Mouse (Mus musculus) heart, embryonic 14.5 days (tissue): ENCODE measurements around the gene Ftcd. TPM values are rescaled to one million over a fixed set of nuclear protein-coding genes. Genes with fewer than 3 reads are reported as not detected.

Source experiments
- ATAC-seq: fragments of 200-750 bp; cut with Nextera tagmentation; 2 replicates; pipeline ENCODE4 v1.8.0; 2017; ENCODE audit warnings: low read depth, moderate TSS enrichment; ENCODE audit not compliant: insufficient number of reproducible peaks, insufficient read depth, low FRiP score
- H3K27ac ChIP-seq, 2 experiments: fragments of 200-500 bp in 1 of 2; fragments of 300-500 bp in 1 of 2; sonication (generic) in 1 of 2; replicated peaks in 1 of 2; 2 replicates each; pipeline ENCODE4 v1.5.1; 2012 to 2014; ENCODE audit warnings: low read depth in 2 of 2, low read length in 2 of 2, control low read depth in 1 of 2, mild to moderate bottlenecking in 1 of 2, mixed read lengths in 1 of 2; ENCODE audit not compliant: control insufficient read depth in 1 of 2, insufficient read depth in 1 of 2
- H3K27me3 ChIP-seq: fragments of 300-500 bp; sonication (generic); 2 replicates; pipeline ENCODE4 v1.6.1; 2014; ENCODE audit warnings: mild to moderate bottlenecking, low read length, control low read depth; ENCODE audit not compliant: control insufficient read depth, insufficient read depth
- H3K36me3 ChIP-seq: fragments of 300-500 bp; sonication (generic); 2 replicates; pipeline ENCODE4 v1.6.1; 2014; ENCODE audit warnings: mild to moderate bottlenecking, control low read depth, low read length, mixed read lengths; ENCODE audit not compliant: control insufficient read depth, insufficient read depth
- H3K4me1 ChIP-seq, 2 experiments: fragments of 200-500 bp in 1 of 2; fragments of 300-500 bp in 1 of 2; sonication (generic) in 1 of 2; 2 replicates each; pipeline ENCODE4 v1.6.1; 2012 to 2014; ENCODE audit warnings: low read length in 2 of 2, control low read depth in 1 of 2, mixed read lengths in 1 of 2; ENCODE audit not compliant: control insufficient read depth in 2 of 2, insufficient read depth in 2 of 2
- H3K4me2 ChIP-seq: fragments of 300-500 bp; sonication (generic); 2 replicates; pipeline ENCODE4 v1.6.1; 2014; ENCODE audit warnings: mild to moderate bottlenecking, low read length
- H3K4me3 ChIP-seq, 2 experiments: fragments of 200-500 bp in 1 of 2; fragments of 300-500 bp in 1 of 2; sonication (generic) in 1 of 2; 2 replicates each; pipeline ENCODE4 v1.5.1; 2012 to 2014; ENCODE audit warnings: low read length in 2 of 2, mild to moderate bottlenecking in 2 of 2, control low read depth in 1 of 2, low read depth in 1 of 2, moderate library complexity in 1 of 2; ENCODE audit not compliant: control insufficient read depth in 1 of 2, insufficient read depth in 1 of 2
- H3K9ac ChIP-seq: fragments of 300-500 bp; sonication (generic); 2 replicates; pipeline ENCODE4 v1.6.1; 2014; ENCODE audit warnings: mild to moderate bottlenecking, low read length
- H3K9me3 ChIP-seq: fragments of 300-500 bp; sonication (generic); 2 replicates; pipeline ENCODE4 v1.6.1; 2016; ENCODE audit warnings: low read length, control low read depth; ENCODE audit not compliant: control insufficient read depth
- WGBS: fragments of 180-500 bp; shearing (Covaris S2); extraction: QIAGEN DNeasy Blood & Tissue Kit; methylation state at CpG from one replicate; pipeline ENCODE4 v1.1.7; 2014; 5-methylcytosine and 5-hydroxymethylcytosine counted together
- polyA plus RNA-seq: library from polyadenylated mRNA; unstranded; fragments of >200 nt; fragmentation: Nextera tagmentation; extraction: Ambion mirVana; gene quantifications from 2 replicates; pipeline ENCODE4 v1.2.1, GENCODE M21; 2014

Gene Ftcd
- polyA plus RNA-seq, 1 experiment from 2014 or later: 2.4 TPM

DNA sequence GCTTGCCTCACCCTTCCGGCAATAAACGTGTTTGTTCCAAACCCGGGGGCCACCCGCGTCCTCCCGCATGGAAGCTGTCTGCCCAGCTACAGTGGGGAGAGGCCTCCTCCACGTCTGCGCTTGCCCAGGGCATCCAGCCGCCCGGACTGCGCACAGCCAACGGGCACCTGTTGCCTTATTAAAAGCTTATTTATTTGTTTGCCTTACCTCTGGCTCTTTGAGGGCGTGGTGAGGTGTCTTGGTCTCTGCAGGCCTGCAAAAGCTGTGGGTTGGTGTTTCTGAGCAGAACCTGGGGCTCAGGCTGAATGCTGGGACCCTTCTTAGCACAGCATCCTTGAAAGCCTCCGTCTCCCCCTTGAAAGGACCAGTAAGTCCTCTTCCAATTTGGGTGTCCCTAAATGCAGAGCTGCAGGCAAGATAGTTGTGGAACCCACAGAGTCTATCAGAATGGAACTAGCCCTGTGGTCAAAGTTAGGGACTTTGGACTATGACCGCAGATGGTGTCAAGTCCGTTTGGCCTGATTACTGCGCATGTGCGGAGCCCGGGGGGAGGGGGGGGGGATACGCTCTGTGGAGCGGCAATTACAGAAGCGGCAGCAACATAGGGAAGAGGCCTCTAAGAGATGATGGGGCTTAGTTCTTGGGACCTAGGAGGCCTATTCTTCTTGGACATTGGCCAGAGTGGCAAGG is 5.3 kb upstream of the Ftcd start:
- peaks cover 0 to 2% of the 10 kb centered on the region in 2 experiments; a peak in 1 of 4 replicates for H3K4me1 ChIP-seq
- no peak overlapping the region for H3K9ac ChIP-seq
- no peak overlapping the region for H3K27ac ChIP-seq
- no peaks in the 10 kb centered on the region for H3K27me3 ChIP-seq
- H3K4me2 ChIP-seq: no peak overlapping the region
- no peaks in the 10 kb centered on the region for H3K36me3 ChIP-seq
- H3K4me3 ChIP-seq: no peak overlapping the region
- no peak for ATAC-seq
- no peaks in the 10 kb centered on the region for H3K9me3 ChIP-seq
- WGBS: 94% methylated on average over 22 of the region's 22 CpGs

DNA sequence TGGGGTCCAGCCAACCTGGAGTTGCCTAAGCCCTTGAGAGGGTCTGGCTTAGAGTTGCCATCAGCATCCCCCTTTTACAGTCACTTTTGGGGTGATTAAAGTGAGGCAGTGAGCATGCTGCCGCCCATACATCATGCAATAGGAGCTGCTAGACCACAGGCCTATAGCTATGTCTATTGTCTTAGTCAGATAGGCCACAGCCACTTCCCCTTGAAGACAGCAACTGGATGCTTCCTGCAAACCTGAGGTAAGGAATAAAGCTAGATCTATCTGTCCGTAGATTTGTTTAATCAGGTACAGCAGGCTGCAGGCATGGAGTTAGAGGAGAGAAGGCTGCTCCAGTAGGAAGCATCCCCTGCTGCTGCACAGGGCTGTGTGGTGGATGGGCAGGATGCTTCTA is 4.4 kb upstream of the Ftcd start:
- no peak overlapping the region for H3K4me2 ChIP-seq
- no peak overlapping the region for H3K9ac ChIP-seq
- no peak overlapping the region for H3K27ac ChIP-seq
- no peak for ATAC-seq
- peaks cover 0 to 2% of the 10 kb centered on the region in 2 experiments; a peak in 1 of 4 replicates for H3K4me1 ChIP-seq
- 55% methylated on average over 2 of the region's 2 CpGs for WGBS
- H3K36me3 ChIP-seq: no peaks in the 10 kb centered on the region
- H3K9me3 ChIP-seq: no peaks in the 10 kb centered on the region
- H3K27me3 ChIP-seq: no peaks in the 10 kb centered on the region
- no peak overlapping the region for H3K4me3 ChIP-seq

DNA sequence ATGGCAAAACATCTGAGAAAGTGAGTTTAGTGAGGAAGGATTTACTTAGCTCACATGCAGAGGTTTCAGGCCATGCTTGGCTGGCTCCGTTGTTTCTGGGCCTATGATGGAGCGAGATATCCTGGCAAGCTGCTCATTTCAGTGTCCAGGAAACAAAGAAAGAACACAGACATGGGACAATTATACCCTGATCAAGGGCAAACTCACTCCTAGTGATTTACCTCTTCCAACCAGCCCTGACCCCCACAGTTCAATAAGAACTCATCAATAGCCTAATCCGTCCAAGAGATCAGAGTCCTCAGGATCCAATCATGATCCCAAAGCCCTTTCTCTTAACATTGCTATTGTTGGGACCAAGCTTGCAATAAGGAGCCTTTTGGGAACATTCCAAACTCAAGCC is 3.3 kb upstream of the Ftcd start:
- Histone ChIP-seq H3K4me1 (peaks cover 0 to 2% of the 10 kb centered on the region in 2 experiments; a peak in 1 of 4 replicates), H3K27me3 (no peaks in the 10 kb centered on the region), H3K27ac (no peak overlapping the region), H3K4me3 (no peak overlapping the region), H3K9ac (no peak overlapping the region), H3K36me3 (no peaks in the 10 kb centered on the region), H3K4me2 (no peak overlapping the region), H3K9me3 (no peaks in the 10 kb centered on the region)
- no peak for ATAC-seq
- 78% methylated on average over 3 of the region's 3 CpGs for WGBS

DNA sequence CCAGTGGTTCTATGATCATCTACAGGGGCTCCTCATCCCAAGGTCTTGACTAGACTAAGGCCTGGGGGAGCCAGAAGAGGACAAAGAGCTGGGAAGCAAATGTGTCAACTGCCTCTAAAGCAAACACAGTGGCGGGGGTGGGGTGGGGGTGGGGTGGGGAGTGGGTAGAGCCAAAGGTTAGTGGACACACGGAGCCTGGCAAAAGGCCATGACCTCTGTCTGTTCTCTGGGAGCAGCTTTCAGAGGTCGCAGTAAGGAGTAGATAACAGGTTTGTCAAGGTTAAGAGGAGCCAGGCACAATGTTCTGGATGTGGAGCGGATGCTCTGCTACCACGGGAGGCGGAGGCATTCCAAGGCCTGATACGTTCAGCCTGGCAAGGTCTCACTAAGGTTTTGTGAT is 1.5 kb downstream of the Ftcd start:
- no peak for ATAC-seq
- Histone ChIP-seq H3K9me3 (no peaks in the 10 kb centered on the region), H3K4me2 (no peak overlapping the region), H3K27me3 (no peaks in the 10 kb centered on the region), H3K27ac (no peak overlapping the region), H3K4me3 (no peak overlapping the region), H3K9ac (no peak overlapping the region), H3K36me3 (no peaks in the 10 kb centered on the region), H3K4me1 (no peaks in the 10 kb centered on the region)
- WGBS: 50% methylated on average over 7 of the region's 7 CpGs

DNA sequence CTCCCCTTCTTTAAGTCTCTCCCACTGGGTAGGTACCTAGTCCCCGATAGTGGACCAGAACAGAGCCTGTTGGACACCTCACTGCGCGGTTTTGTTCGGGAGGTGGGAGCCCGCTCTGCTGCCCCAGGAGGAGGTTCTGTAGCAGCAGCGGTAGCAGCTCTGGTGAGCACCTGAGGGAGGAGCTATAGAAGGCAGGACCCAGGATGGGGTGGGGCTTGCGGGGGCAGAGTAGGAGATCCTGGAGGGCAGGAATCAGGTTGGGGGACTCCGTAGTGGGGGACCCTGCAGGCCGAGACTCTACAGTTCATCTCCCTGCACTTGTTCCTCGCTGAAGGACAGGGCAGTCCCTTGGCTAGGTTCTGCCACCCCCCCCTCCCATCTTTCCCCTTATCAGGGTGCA is 8.7 kb downstream of the Ftcd start:
- Histone ChIP-seq H3K27me3 (no peaks in the 10 kb centered on the region), H3K27ac (peak overlapping the region; percentile 57 to 69; a peak in 3 of 4 replicates), H3K4me1 (peaks cover 23 to 25% of the 10 kb centered on the region in 2 experiments), H3K36me3 (no peaks in the 10 kb centered on the region), H3K9ac (peak overlapping the region; percentile 42), H3K9me3 (no peaks in the 10 kb centered on the region), H3K4me2 (peak overlapping the region; percentile 51), H3K4me3 (peak overlapping the region; percentile 12 to 28; a peak in 3 of 4 replicates)
- 0 out of 2 replicates have a peak, but pooled peaks have one; percentile 38 for ATAC-seq
- WGBS: 12% methylated on average over 10 of the region's 10 CpGs

DNA sequence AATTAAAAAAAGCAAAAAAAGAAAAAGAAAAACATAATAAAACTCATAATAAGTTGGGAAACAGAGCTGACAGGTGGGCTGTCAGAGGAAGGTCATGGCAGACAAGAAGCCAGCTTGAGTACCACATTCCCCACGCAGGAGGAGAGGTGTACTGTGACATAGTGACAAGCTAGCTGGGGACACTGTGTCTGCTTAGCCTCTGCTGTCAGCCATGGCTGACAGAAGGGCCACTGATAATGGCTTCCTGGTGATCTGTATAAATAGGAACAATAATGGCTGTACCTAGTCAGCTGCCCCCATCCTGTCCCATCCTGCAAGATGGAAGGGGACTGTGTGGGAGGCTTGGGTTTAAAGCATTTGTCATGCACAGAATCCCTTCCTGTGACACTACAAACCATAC is 10.7 kb downstream of the Ftcd start:
- no peaks in the 10 kb centered on the region for H3K9me3 ChIP-seq
- WGBS: 7% methylated on average over 1 of the region's 1 CpGs
- H3K4me2 ChIP-seq: peak overlapping the region; percentile 4; the same call in 1 of the 2 replicates
- H3K9ac ChIP-seq: no peak overlapping the region
- H3K4me3 ChIP-seq: no peak overlapping the region
- H3K27ac ChIP-seq: peak overlapping the region; percentile 71 to 84
- H3K4me1 ChIP-seq: peaks cover 23 to 36% of the 10 kb centered on the region in 2 experiments
- H3K27me3 ChIP-seq: no peaks in the 10 kb centered on the region
- ATAC-seq: peak; percentile 76; the same call in 1 of the 2 replicates
- no peaks in the 10 kb centered on the region for H3K36me3 ChIP-seq

DNA sequence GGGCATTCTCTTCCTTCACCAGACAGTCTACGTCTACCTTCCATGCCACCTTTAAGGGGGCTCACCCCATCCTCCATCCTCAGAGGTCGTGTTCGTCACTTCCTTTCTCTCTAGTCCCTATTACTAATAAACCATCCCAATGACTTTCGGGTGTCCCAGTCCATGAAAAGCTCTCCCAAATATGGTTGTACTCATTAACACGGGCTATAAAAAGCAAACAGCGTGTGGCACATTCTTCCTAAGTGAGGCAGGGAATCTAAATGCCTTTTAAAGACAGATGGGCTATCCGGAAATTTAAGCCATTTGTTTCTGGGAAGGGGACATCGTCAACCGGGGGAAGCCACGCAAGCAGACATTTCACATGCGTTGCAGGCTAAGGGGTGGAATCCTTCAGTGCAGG is 14.7 kb downstream of the Ftcd start:
- Histone ChIP-seq H3K4me1 (peaks cover 9 to 21% of the 10 kb centered on the region in 2 experiments; a peak in 3 of 4 replicates), H3K4me2 (no peak overlapping the region), H3K4me3 (no peak overlapping the region), H3K9me3 (no peaks in the 10 kb centered on the region), H3K9ac (no peak overlapping the region), H3K27me3 (no peaks in the 10 kb centered on the region), H3K36me3 (no peaks in the 10 kb centered on the region), H3K27ac (peak overlapping the region; percentile 75 to 86)
- peak; percentile 34; the same call in 1 of the 2 replicates for ATAC-seq
- 31% methylated on average over 11 of the region's 11 CpGs for WGBS
